Mouse (Mus musculus) ES-E14 (cell line): ENCODE results near the gene Cd300ld5. TPM values are rescaled to one million over a fixed set of nuclear protein-coding genes. Genes with fewer than 3 reads are reported as not detected.

Experiments
- DNase-seq: peaks from one replicate; pipeline ENCODE4 v3.0.0-alpha.2; 2013; ENCODE audit warnings: low read depth, low spot score
- H3K27ac ChIP-seq: 2 replicates; pipeline ENCODE4 v1.5.1; 2012; ENCODE audit warnings: low read depth, mild to moderate bottlenecking, low read length, moderate library complexity, mixed read lengths; ENCODE audit not compliant: poor library complexity, insufficient read depth, severe bottlenecking
- H3K36me3 ChIP-seq: 2 replicates; pipeline ENCODE4 v1.6.1; 2012; ENCODE audit warnings: mild to moderate bottlenecking, low read length, moderate library complexity, mixed read lengths; ENCODE audit not compliant: control insufficient read depth, poor library complexity, insufficient read depth, severe bottlenecking
- H3K4me1 ChIP-seq, 2 experiments: fragments of 150-350 bp in 1 of 2; sonication (generic) in 1 of 2; 2 replicates each; pipeline ENCODE4 v1.6.1; 2012; ENCODE audit warnings: low read length in 2 of 2, mild to moderate bottlenecking in 1 of 2, mixed read lengths in 1 of 2; ENCODE audit not compliant: control insufficient read depth in 2 of 2, insufficient read depth in 2 of 2, poor library complexity in 1 of 2
- H3K4me3 ChIP-seq, 2 experiments: fragments of 150-350 bp in 1 of 2; sonication (generic) in 1 of 2; 2 replicates each; pipeline ENCODE4 v1.5.1; 2012; ENCODE audit warnings: low read length in 2 of 2, low read depth in 1 of 2, mild to moderate bottlenecking in 1 of 2, mixed read lengths in 1 of 2; ENCODE audit not compliant: insufficient read depth in 1 of 2, poor library complexity in 1 of 2, severe bottlenecking in 1 of 2
- H3K9ac ChIP-seq: 2 replicates; pipeline ENCODE4 v1.6.1; 2012; ENCODE audit warnings: low read depth, mild to moderate bottlenecking, low read length, mixed read lengths; ENCODE audit not compliant: poor library complexity, insufficient read depth, severe bottlenecking
- H3K9me3 ChIP-seq: fragments of 150-350 bp; sonication (generic); 2 replicates; pipeline ENCODE4 v1.6.1; 2012; ENCODE audit warnings: low read depth, mild to moderate bottlenecking, low read length; ENCODE audit not compliant: control insufficient read depth, insufficient read depth
- CHD2 ChIP-seq: IDR thresholded peaks from 2 replicates; pipeline ENCODE4 v1.6.1; 2014; ENCODE audit warnings: mild to moderate bottlenecking, low read depth, low read length, inconsistent platforms
- HCFC1 ChIP-seq: IDR thresholded peaks from 2 replicates; pipeline ENCODE4 v1.6.1; 2012; ENCODE audit warnings: low read length, inconsistent platforms, borderline replicate concordance; ENCODE audit not compliant: insufficient read depth
- MAFK ChIP-seq: IDR thresholded peaks from 2 replicates; pipeline ENCODE4 v1.6.1; 2014; ENCODE audit warnings: mild to moderate bottlenecking, low read depth, low read length, inconsistent platforms; ENCODE audit not compliant: insufficient read depth
- ZC3H11A ChIP-seq: IDR thresholded peaks from 2 replicates; pipeline ENCODE4 v1.6.1; 2012; ENCODE audit warnings: low read depth, mild to moderate bottlenecking, inconsistent platforms, low read length, borderline replicate concordance
- ZNF384 ChIP-seq: IDR thresholded peaks from 2 replicates; pipeline ENCODE4 v1.6.1; 2012; ENCODE audit warnings: low read depth, low read length, inconsistent platforms
- in situ Hi-C, 2 experiments: fragments of 600-800 bp; cut with MboI; formaldehyde crosslinking; loops; one replicate each; pipeline ENCODE4 v1.15.1; 2025; ENCODE audit warnings: low sequenced_read_pairs in 2 of 2, inconsistent platforms in 1 of 2; ENCODE audit not compliant: unreplicated experiment in 2 of 2
- total RNA-seq: library from RNA; depleted of rRNA; stranded (reverse); fragments of 300-350 nt; gene quantifications from 2 replicates; pipeline ENCODE4 v1.2.3, GENCODE M21; 2012

The Cd300ld5 gene
- total RNA-seq, 1 experiment: not detected

GRCm38 (mm10) chr11:115077436-115077835, 39.9 kb upstream of the Cd300ld5 start:
- Histone ChIP-seq H3K4me3 (no peak overlapping the region), H3K27ac (no peak overlapping the region), H3K9ac (no peak overlapping the region), H3K9me3 (no peaks in the 10 kb centered on the region), H3K36me3 (no peaks in the 10 kb centered on the region), H3K4me1 (peaks cover 0 to 8% of the 10 kb centered on the region in 2 experiments; a peak in 1 of 4 replicates)
- in situ Hi-C loops: no loop called here
- no peak for TF ChIP-seq CHD2
- TF ChIP-seq ZNF384: no peak
- no peak for TF ChIP-seq MAFK
- no peak for TF ChIP-seq ZC3H11A
- no peak for TF ChIP-seq HCFC1
- no peak for DNase-seq

GRCm38 (mm10) chr11:115075859-115076258, 38.3 kb upstream of the Cd300ld5 start:
- no peak for TF ChIP-seq CHD2
- no peak for TF ChIP-seq MAFK
- no peaks in the 10 kb centered on the region for H3K36me3 ChIP-seq
- in situ Hi-C loops: no loop called here
- H3K4me3 ChIP-seq: no peak overlapping the region
- no peak overlapping the region for H3K27ac ChIP-seq
- H3K9me3 ChIP-seq: no peaks in the 10 kb centered on the region
- peaks cover 1 to 19% of the 10 kb centered on the region in 2 experiments; a peak in 2 of 4 replicates for H3K4me1 ChIP-seq
- no peak overlapping the region for H3K9ac ChIP-seq
- DNase-seq: no peak

DNA sequence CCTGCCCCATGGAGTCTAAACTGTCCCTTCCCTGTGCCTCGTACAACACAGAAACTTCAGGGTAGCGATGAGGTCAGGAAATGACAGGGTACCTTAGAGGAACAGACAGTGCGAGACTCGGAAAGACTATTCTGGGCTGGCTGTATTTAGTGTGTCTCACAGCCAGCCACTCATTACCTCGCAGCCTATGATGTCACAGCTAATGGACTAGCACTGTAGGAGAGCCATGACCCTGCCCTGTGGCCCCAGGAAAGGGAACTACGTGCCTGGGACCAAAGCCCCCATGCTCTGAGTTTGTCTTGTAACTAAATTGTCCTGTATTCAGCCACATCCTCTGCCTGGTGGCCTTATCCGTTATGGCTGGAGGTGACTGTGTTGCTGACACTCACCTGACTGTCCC, 37.8 kb upstream of the Cd300ld5 start:
- no peaks in the 10 kb centered on the region for H3K9me3 ChIP-seq
- DNase-seq: no peak
- no peak overlapping the region for H3K4me3 ChIP-seq
- TF ChIP-seq ZC3H11A (no peak), MAFK (no peak), ZNF384 (no peak), CHD2 (no peak)
- H3K27ac ChIP-seq: no peak overlapping the region
- H3K36me3 ChIP-seq: no peaks in the 10 kb centered on the region
- H3K9ac ChIP-seq: no peak overlapping the region
- H3K4me1 ChIP-seq: peaks cover 1 to 24% of the 10 kb centered on the region in 2 experiments; a peak in 2 of 4 replicates
- in situ Hi-C loops: no loop called here

DNA sequence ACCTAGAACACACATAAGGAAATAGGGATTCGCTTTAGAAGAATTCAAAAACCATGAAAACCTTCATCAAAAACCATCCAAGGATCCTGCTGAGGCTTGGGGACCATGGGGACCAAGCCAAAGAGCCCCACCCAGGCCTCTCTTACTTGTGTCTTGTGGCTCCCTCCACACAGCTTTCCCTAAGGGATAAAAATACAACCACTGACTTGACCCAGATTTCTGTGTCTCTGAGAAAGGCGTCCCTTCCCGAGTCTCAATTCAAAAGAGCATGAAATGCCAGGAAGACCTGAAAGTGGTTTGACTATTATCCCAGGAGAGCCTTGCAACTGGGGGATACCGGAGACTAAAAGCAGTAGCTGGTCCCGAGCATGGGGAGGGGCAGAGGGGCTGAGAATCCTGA, 35.4 kb upstream of the Cd300ld5 start:
- Histone ChIP-seq H3K4me1 (peaks cover 1 to 27% of the 10 kb centered on the region in 2 experiments; a peak in 2 of 4 replicates), H3K9me3 (no peaks in the 10 kb centered on the region), H3K9ac (no peak overlapping the region), H3K36me3 (no peaks in the 10 kb centered on the region), H3K27ac (no peak overlapping the region), H3K4me3 (no peak overlapping the region)
- TF ChIP-seq CHD2 (no peak), MAFK (no peak), HCFC1 (no peak), ZC3H11A (no peak), ZNF384 (no peak)
- in situ Hi-C loops: no loop called here
- no peak for DNase-seq

DNA sequence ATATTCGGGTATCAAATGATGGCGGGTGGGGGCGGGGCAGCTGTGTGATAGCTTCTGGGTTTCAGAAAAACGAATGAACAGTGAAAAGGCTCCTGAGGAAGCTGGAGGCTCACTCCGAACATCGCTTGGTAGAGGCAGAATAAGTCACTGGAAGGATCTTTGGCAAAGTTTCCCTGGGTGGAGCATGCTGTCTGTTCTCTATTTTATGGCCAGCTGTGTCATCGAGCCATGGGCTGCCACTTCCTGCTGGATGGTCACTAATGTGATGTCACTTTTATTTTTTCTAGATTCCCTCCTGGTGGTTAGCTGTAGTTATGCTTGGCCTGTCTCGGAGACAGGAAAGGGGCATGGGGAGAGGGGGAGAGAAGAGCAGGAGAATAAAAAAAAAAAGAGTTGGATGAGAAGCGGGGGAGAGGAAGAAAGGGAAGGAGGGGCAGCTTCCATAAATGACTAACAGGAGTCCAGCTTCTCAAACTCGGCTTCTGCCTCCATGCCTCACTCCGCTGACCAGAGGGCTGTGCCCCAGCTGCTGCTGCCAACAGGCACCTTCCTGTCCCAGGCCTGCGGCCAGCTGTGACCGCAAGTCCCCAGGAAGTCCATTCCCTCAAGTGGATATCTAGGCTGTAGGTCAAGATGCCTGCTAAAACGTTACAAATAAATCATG, 34.2 kb upstream of the Cd300ld5 start:
- Histone ChIP-seq H3K4me3 (no peak overlapping the region), H3K4me1 (peaks cover 1 to 30% of the 10 kb centered on the region in 2 experiments; a peak in 2 of 4 replicates), H3K9me3 (no peaks in the 10 kb centered on the region), H3K36me3 (no peaks in the 10 kb centered on the region), H3K9ac (no peak overlapping the region), H3K27ac (peak overlapping the region; percentile 36; the same call in 1 of the 2 replicates)
- TF ChIP-seq MAFK (no peak), CHD2 (no peak), ZC3H11A (no peak), ZNF384 (no peak), HCFC1 (no peak)
- in situ Hi-C loops: no loop called here
- DNase-seq: no peak
